Mouse (Mus musculus): ENCODE data around the gene Akr1a1. TPM values are rescaled to one million over a fixed set of nuclear protein-coding genes. Genes with fewer than 3 reads are reported as not detected.

The Akr1a1 gene
- polyA plus RNA-seq, 2 experiments, result 676 to 826 TPM

DNA sequence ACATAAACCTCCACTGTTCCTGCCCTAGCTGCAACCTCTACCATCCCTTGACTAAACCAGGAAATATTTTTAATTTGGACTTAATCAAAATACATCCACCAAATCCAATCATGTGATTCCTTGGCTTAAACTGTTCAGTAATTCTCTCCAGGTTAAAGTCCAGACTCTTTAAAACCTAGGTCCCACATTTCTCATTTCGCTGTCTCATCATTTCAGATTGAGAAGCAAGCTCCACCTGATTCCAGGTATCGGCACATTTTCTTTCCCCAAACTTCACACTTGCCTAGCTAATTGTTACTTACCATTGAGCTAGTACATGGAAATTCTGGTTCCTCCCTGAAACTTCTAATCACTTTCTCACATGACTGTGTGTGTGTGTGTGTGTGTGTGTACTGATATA is 2.1 kb downstream of the Akr1a1 start:
- TF ChIP-seq POLR2A (IDR thresholded peaks at IDR 0.05; ENCODE audit: borderline replicate concordance, extremely low read depth, insufficient read depth, insufficient read length), result no peak
- Histone ChIP-seq H3K27ac (replicated peaks; ENCODE audit: low read depth, low read length) (no peak overlapping the region), H3K9ac (ENCODE audit: low read depth, low read length, severe bottlenecking) (no peak overlapping the region), H3K4me1 (ENCODE audit: control insufficient read depth, insufficient read depth, low read length) (peaks cover 9% of the 10 kb centered on the region), H3K9me3 (ENCODE audit: control insufficient read depth, low read length) (no peaks in the 10 kb centered on the region), H3K4me2 (replicated peaks; ENCODE audit: low read depth, low read length, severe bottlenecking) (peak overlapping the region; percentile 87; the same call in 1 of the 2 replicates), H3K27me3 (ENCODE audit: control insufficient read depth, insufficient read depth, low read length) (no peaks in the 10 kb centered on the region), H3K4me3 (replicated peaks; ENCODE audit: low read length) (peak overlapping the region; percentile 93; the same call in 1 of the 2 replicates), H3K36me3 (ENCODE audit: control insufficient read depth, insufficient read depth, low read length) (peaks cover 37% of the 10 kb centered on the region)
- ATAC-seq (ENCODE audit: low FRiP score, low read depth), result no peak
- no peak for DNase-seq (ENCODE audit: low spot score)
- WGBS, result 93% methylated on average over 2 of the region's 2 CpGs

DNA sequence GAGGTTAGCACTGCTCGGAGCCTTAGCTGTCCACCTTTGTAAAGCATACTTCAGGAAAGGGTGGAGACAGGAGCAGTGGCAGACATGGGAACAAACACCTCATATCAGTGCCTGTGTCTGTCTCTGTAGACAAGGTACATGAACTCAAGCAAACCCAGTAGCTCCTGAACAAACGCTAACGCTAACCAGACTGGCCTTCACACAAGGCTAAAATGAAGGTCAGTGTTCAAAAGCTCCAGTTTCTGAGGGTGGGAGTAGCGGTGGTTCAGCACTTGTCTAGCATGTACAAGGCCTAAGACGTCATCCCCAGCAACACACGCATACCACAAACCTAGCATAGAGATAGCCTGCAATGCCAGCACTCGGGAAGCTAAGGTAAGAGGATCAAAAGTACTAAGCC is 5.9 kb downstream of the Akr1a1 start:
- Histone ChIP-seq H3K36me3 (ENCODE audit: control insufficient read depth, insufficient read depth, low read length) (peaks cover 72% of the 10 kb centered on the region), H3K9ac (ENCODE audit: low read depth, low read length, severe bottlenecking) (no peak overlapping the region), H3K4me1 (ENCODE audit: control insufficient read depth, insufficient read depth, low read length) (peaks cover 9% of the 10 kb centered on the region), H3K4me3 (replicated peaks; ENCODE audit: low read length) (no peak overlapping the region), H3K27ac (replicated peaks; ENCODE audit: low read depth, low read length) (no peak overlapping the region), H3K27me3 (ENCODE audit: control insufficient read depth, insufficient read depth, low read length) (no peaks in the 10 kb centered on the region), H3K9me3 (ENCODE audit: control insufficient read depth, low read length) (no peaks in the 10 kb centered on the region), H3K4me2 (replicated peaks; ENCODE audit: low read depth, low read length, severe bottlenecking) (no peak overlapping the region)
- no peak for ATAC-seq (ENCODE audit: low FRiP score, low read depth)
- no peak for DNase-seq (ENCODE audit: low spot score)
- TF ChIP-seq POLR2A (IDR thresholded peaks at IDR 0.05; ENCODE audit: borderline replicate concordance, extremely low read depth, insufficient read depth, insufficient read length), result no peak
- WGBS, result 87% methylated on average over 7 of the region's 7 CpGs

GRCm38 (mm10) chr4:116644326-116644725 is 7.2 kb downstream of the Akr1a1 start:
- Histone ChIP-seq H3K9ac (ENCODE audit: low read depth, low read length, severe bottlenecking) (no peak overlapping the region), H3K4me3 (replicated peaks; ENCODE audit: low read length) (no peak overlapping the region), H3K36me3 (ENCODE audit: control insufficient read depth, insufficient read depth, low read length) (peaks cover 78% of the 10 kb centered on the region), H3K4me2 (replicated peaks; ENCODE audit: low read depth, low read length, severe bottlenecking) (no peak overlapping the region), H3K27ac (replicated peaks; ENCODE audit: low read depth, low read length) (no peak overlapping the region), H3K27me3 (ENCODE audit: control insufficient read depth, insufficient read depth, low read length) (no peaks in the 10 kb centered on the region), H3K4me1 (ENCODE audit: control insufficient read depth, insufficient read depth, low read length) (0 out of 2 replicates have a peak, but pooled peaks cover 3% of the 10 kb centered on the region), H3K9me3 (ENCODE audit: control insufficient read depth, low read length) (no peaks in the 10 kb centered on the region)
- TF ChIP-seq POLR2A (IDR thresholded peaks at IDR 0.05; ENCODE audit: borderline replicate concordance, extremely low read depth, insufficient read depth, insufficient read length), result no peak
- ATAC-seq (ENCODE audit: low FRiP score, low read depth), result peak; percentile 51
- DNase-seq (ENCODE audit: low spot score), result peak; percentile 41
- 58% methylated on average over 6 of the region's 6 CpGs for WGBS

GRCm38 (mm10) chr4:116642071-116642470 is 9.4 kb downstream of the Akr1a1 start:
- no peaks in the 10 kb centered on the region for H3K27me3 ChIP-seq (ENCODE audit: control insufficient read depth, insufficient read depth, low read length)
- H3K27ac ChIP-seq (replicated peaks; ENCODE audit: low read depth, low read length), result no peak overlapping the region
- no peak overlapping the region for H3K4me2 ChIP-seq (replicated peaks; ENCODE audit: low read depth, low read length, severe bottlenecking)
- no peak overlapping the region for H3K4me3 ChIP-seq (replicated peaks; ENCODE audit: low read length)
- H3K36me3 ChIP-seq (ENCODE audit: control insufficient read depth, insufficient read depth, low read length), result peaks cover 81% of the 10 kb centered on the region
- DNase-seq (ENCODE audit: low spot score) (no peak), ATAC-seq (ENCODE audit: low FRiP score, low read depth) (no peak)
- TF ChIP-seq POLR2A (IDR thresholded peaks at IDR 0.05; ENCODE audit: borderline replicate concordance, extremely low read depth, insufficient read depth, insufficient read length), result no peak
- H3K9me3 ChIP-seq (ENCODE audit: control insufficient read depth, low read length), result no peaks in the 10 kb centered on the region
- 100% methylated on average over 1 of the region's 1 CpGs for WGBS
- H3K9ac ChIP-seq (ENCODE audit: low read depth, low read length, severe bottlenecking), result no peak overlapping the region
- H3K4me1 ChIP-seq (ENCODE audit: control insufficient read depth, insufficient read depth, low read length), result no peaks in the 10 kb centered on the region

- Histone ChIP-seq H3K9me3 (ENCODE audit: control insufficient read depth, low read length) (no peaks in the 10 kb centered on the region), H3K9ac (ENCODE audit: low read depth, low read length, severe bottlenecking) (no peak overlapping the region), H3K4me2 (replicated peaks; ENCODE audit: low read depth, low read length, severe bottlenecking) (no peak overlapping the region), H3K27me3 (ENCODE audit: control insufficient read depth, insufficient read depth, low read length) (no peaks in the 10 kb centered on the region), H3K36me3 (ENCODE audit: control insufficient read depth, insufficient read depth, low read length) (peaks cover 94% of the 10 kb centered on the region), H3K4me3 (replicated peaks; ENCODE audit: low read length) (no peak overlapping the region), H3K27ac (replicated peaks; ENCODE audit: low read depth, low read length) (no peak overlapping the region), H3K4me1 (ENCODE audit: control insufficient read depth, insufficient read depth, low read length) (no peaks in the 10 kb centered on the region)
- ATAC-seq (ENCODE audit: low FRiP score, low read depth), result no peak
- WGBS, result over 99% methylated on average over 6 of the region's 6 CpGs
- no peak for DNase-seq (ENCODE audit: low spot score)
- TF ChIP-seq POLR2A (IDR thresholded peaks at IDR 0.05; ENCODE audit: borderline replicate concordance, extremely low read depth, insufficient read depth, insufficient read length), result no peak
Observed at GRCm38 (mm10) chr4:116638821-116639220, 12.7 kb downstream of the Akr1a1 start.

- Histone ChIP-seq H3K27ac (replicated peaks; ENCODE audit: low read depth, low read length) (no peak overlapping the region), H3K36me3 (ENCODE audit: control insufficient read depth, insufficient read depth, low read length) (peaks cover 61% of the 10 kb centered on the region)
- TF ChIP-seq POLR2A (IDR thresholded peaks at IDR 0.05; ENCODE audit: borderline replicate concordance, extremely low read depth, insufficient read depth, insufficient read length), result no peak
Observed at GRCm38 (mm10) chr4:116635197-116635596, 16.3 kb downstream of the Akr1a1 start.

More at GRCm38 (mm10) chr4:116635197-116635596, 16.3 kb downstream of the Akr1a1 start:
- DNase-seq (ENCODE audit: low spot score) (no peak), ATAC-seq (ENCODE audit: low FRiP score, low read depth) (no peak)
- no peaks in the 10 kb centered on the region for H3K4me1 ChIP-seq (ENCODE audit: control insufficient read depth, insufficient read depth, low read length)
- WGBS, result 88% methylated on average over 1 of the region's 1 CpGs
- H3K4me3 ChIP-seq (replicated peaks; ENCODE audit: low read length), result no peak overlapping the region
- H3K9ac ChIP-seq (ENCODE audit: low read depth, low read length, severe bottlenecking), result no peak overlapping the region
- no peaks in the 10 kb centered on the region for H3K27me3 ChIP-seq (ENCODE audit: control insufficient read depth, insufficient read depth, low read length)
- H3K9me3 ChIP-seq (ENCODE audit: control insufficient read depth, low read length), result no peaks in the 10 kb centered on the region
- H3K4me2 ChIP-seq (replicated peaks; ENCODE audit: low read depth, low read length, severe bottlenecking), result no peak overlapping the region
